Mouse (Mus musculus): ENCODE measurements around the gene Csmd2. TPM values are rescaled to one million over a fixed set of nuclear protein-coding genes. Genes with fewer than 3 reads are reported as not detected.
"Not testable (repeated sequence)": the region's sequence is repeated elsewhere in the genome, so short reads cannot be mapped to it uniquely, and the experiment has no call there.

The Csmd2 gene
- polyA plus RNA-seq, 2 experiments = 0.22 to 0.33 TPM

DNA sequence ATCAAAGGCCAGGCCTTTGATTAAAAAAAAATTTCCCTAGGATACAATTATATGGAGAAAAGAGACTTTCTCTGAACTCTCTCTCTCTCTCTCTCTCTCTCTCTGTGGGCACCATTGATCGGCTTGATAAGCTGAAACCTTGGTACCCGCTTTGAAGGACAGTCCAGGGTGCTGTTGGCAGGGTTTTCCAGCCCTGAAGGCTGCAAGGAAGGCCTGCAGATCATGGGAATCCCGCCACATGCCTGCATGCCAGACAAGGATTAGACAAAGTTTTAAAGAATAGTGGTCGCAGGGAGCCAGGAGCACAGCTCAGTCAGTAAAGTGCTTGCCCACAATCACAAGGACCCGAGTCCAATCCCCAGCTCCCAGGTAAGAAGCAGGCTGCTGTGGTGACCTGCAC, 526.8 kb downstream of the Csmd2 start:
- 70% methylated on average over 5 of the region's 5 CpGs for WGBS
- Histone ChIP-seq H3K27ac (replicated peaks; ENCODE audit: low read depth, low read length) (no peak overlapping the region), H3K9me3 (ENCODE audit: control insufficient read depth, low read length) (no peaks in the 10 kb centered on the region), H3K9ac (ENCODE audit: low read depth, low read length, severe bottlenecking) (no peak overlapping the region), H3K4me2 (replicated peaks; ENCODE audit: low read depth, low read length, severe bottlenecking) (no peak overlapping the region), H3K4me1 (ENCODE audit: control insufficient read depth, insufficient read depth, low read length) (0 out of 2 replicates have a peak, but pooled peaks cover 3% of the 10 kb centered on the region), H3K36me3 (ENCODE audit: control insufficient read depth, insufficient read depth, low read length) (no peaks in the 10 kb centered on the region), H3K27me3 (ENCODE audit: control insufficient read depth, insufficient read depth, low read length) (no peaks in the 10 kb centered on the region), H3K4me3 (replicated peaks; ENCODE audit: low read length) (no peak overlapping the region)
- ATAC-seq (ENCODE audit: low FRiP score, low read depth) (no peak), DNase-seq (ENCODE audit: low spot score) (no peak)
- no peak for TF ChIP-seq POLR2A (IDR thresholded peaks at IDR 0.05; ENCODE audit: borderline replicate concordance, extremely low read depth, insufficient read depth, insufficient read length)

DNA sequence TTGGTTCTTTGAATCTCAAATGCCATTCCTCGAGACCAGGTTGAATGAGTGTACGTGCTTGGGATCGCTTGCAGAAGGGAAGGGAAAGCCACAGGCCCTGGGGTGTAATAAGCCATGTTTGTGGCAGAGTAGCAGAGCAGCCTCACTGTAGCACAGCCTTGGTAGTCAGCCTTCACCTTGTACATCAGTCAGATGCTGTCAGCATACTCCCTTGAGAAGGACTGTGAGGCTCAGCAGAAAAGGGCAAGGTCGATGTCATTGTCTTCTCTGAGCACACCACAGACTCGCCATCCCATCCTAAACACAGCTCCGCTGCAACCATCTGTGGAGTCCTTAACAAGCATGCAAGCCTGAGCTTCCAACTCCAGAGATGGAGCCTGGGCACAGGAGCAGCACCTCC, 533.6 kb downstream of the Csmd2 start:
- DNase-seq (ENCODE audit: low spot score) (no peak), ATAC-seq (ENCODE audit: low FRiP score, low read depth) (no peak)
- Histone ChIP-seq H3K4me2 (replicated peaks; ENCODE audit: low read depth, low read length, severe bottlenecking) (no peak overlapping the region), H3K36me3 (ENCODE audit: control insufficient read depth, insufficient read depth, low read length) (no peaks in the 10 kb centered on the region), H3K9ac (ENCODE audit: low read depth, low read length, severe bottlenecking) (no peak overlapping the region), H3K27ac (replicated peaks; ENCODE audit: low read depth, low read length) (no peak overlapping the region), H3K4me1 (ENCODE audit: control insufficient read depth, insufficient read depth, low read length) (no peaks in the 10 kb centered on the region), H3K4me3 (replicated peaks; ENCODE audit: low read length) (no peak overlapping the region), H3K27me3 (ENCODE audit: control insufficient read depth, insufficient read depth, low read length) (no peaks in the 10 kb centered on the region), H3K9me3 (ENCODE audit: control insufficient read depth, low read length) (no peaks in the 10 kb centered on the region)
- WGBS = 80% methylated on average over 6 of the region's 6 CpGs
- TF ChIP-seq POLR2A (IDR thresholded peaks at IDR 0.05; ENCODE audit: borderline replicate concordance, extremely low read depth, insufficient read depth, insufficient read length) = no peak

DNA sequence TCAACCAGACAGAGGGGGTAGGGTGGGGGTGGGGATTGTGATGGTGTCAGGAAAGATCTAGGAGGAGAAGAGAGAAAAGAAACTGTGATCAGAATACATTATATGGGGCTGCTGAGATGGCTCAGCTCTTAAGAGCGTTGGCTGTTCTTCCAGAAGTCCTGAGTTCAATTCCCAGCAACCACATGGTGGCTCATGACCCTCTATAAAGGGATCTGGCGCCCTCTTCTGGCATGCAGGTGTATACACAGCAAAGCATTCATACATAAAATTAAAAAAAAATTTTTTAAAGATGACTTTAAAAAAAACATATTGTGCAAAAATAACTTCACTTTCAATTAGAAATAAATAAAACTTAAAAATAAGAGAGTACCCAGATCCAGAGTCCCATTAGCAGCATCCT, 555.7 kb downstream of the Csmd2 start:
- 23% methylated on average over 2 of the region's 2 CpGs for WGBS
- DNase-seq (ENCODE audit: low spot score) (no peak), ATAC-seq (ENCODE audit: low FRiP score, low read depth) (no peak)
- Histone ChIP-seq H3K36me3 (ENCODE audit: control insufficient read depth, insufficient read depth, low read length) (no peaks in the 10 kb centered on the region), H3K27me3 (ENCODE audit: control insufficient read depth, insufficient read depth, low read length) (no peaks in the 10 kb centered on the region), H3K4me2 (replicated peaks; ENCODE audit: low read depth, low read length, severe bottlenecking) (no peak overlapping the region), H3K4me1 (ENCODE audit: control insufficient read depth, insufficient read depth, low read length) (no peaks in the 10 kb centered on the region), H3K9ac (ENCODE audit: low read depth, low read length, severe bottlenecking) (no peak overlapping the region), H3K4me3 (replicated peaks; ENCODE audit: low read length) (no peak overlapping the region), H3K27ac (replicated peaks; ENCODE audit: low read depth, low read length) (no peak overlapping the region), H3K9me3 (ENCODE audit: control insufficient read depth, low read length) (no peaks in the 10 kb centered on the region)
- TF ChIP-seq POLR2A (IDR thresholded peaks at IDR 0.05; ENCODE audit: borderline replicate concordance, extremely low read depth, insufficient read depth, insufficient read length) = no peak

GRCm38 (mm10) chr4:128543956-128544486, 556.4 kb downstream of the Csmd2 start:
- not testable (repeated sequence) for H3K4me1 ChIP-seq (ENCODE audit: control insufficient read depth, insufficient read depth, low read length); H3K36me3 ChIP-seq (ENCODE audit: control insufficient read depth, insufficient read depth, low read length); DNase-seq (ENCODE audit: low spot score); H3K4me2 ChIP-seq (replicated peaks; ENCODE audit: low read depth, low read length, severe bottlenecking); H3K27ac ChIP-seq (replicated peaks; ENCODE audit: low read depth, low read length); H3K4me3 ChIP-seq (replicated peaks; ENCODE audit: low read length); H3K27me3 ChIP-seq (ENCODE audit: control insufficient read depth, insufficient read depth, low read length); ATAC-seq (ENCODE audit: low FRiP score, low read depth); H3K9ac ChIP-seq (ENCODE audit: low read depth, low read length, severe bottlenecking); H3K9me3 ChIP-seq (ENCODE audit: control insufficient read depth, low read length)
- 74% methylated on average over 2 of the region's 2 CpGs for WGBS

DNA sequence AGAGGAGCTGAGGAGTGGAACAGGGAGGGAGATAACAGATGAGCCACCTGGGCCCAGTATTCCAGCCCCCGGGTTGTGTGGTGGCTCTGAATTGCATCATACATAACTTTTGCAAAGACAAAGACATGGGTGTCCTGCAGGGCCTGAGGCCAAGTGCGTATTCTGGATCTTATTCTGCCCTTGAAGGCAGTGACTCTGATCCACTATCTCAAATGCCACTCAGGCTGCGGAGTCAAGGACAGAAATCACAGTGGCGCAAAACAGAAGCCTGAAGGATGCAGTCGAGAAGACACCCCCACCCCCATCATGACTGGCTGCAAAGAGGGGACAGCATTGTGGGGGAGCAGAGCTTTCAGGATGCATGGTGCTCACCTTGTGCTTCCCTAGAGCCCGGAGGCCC, 563.1 kb downstream of the Csmd2 start:
- no peak for TF ChIP-seq POLR2A (IDR thresholded peaks at IDR 0.05; ENCODE audit: borderline replicate concordance, extremely low read depth, insufficient read depth, insufficient read length)
- DNase-seq (ENCODE audit: low spot score) = no peak
- Histone ChIP-seq H3K27ac (replicated peaks; ENCODE audit: low read depth, low read length) (no peak overlapping the region), H3K9me3 (ENCODE audit: control insufficient read depth, low read length) (no peaks in the 10 kb centered on the region), H3K4me1 (ENCODE audit: control insufficient read depth, insufficient read depth, low read length) (no peaks in the 10 kb centered on the region), H3K36me3 (ENCODE audit: control insufficient read depth, insufficient read depth, low read length) (no peaks in the 10 kb centered on the region), H3K4me2 (replicated peaks; ENCODE audit: low read depth, low read length, severe bottlenecking) (no peak overlapping the region), H3K27me3 (ENCODE audit: control insufficient read depth, insufficient read depth, low read length) (no peaks in the 10 kb centered on the region), H3K4me3 (replicated peaks; ENCODE audit: low read length) (no peak overlapping the region), H3K9ac (ENCODE audit: low read depth, low read length, severe bottlenecking) (no peak overlapping the region)
- 84% methylated on average over 6 of the region's 6 CpGs for WGBS
- no peak for ATAC-seq (ENCODE audit: low FRiP score, low read depth)

DNA sequence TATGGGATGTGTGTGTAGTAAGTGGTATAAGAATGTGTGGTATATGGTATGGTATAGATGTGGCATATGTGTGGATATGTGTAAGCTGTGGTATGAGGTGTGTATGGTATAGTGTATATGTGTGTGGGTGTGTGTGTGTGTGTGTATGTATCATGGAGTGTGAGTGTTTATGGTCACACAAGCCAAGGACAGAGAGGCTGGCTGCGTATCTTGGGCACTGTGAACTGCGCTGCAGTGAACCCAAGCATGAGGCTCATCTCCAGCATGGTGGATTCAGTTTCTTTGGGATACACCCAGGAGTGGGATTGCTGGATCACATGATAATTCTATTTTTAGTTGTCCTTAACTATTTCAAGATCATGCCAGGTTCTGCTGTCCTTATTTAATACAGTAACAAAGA, 566.5 kb downstream of the Csmd2 start:
- no peak overlapping the region for H3K4me2 ChIP-seq (replicated peaks; ENCODE audit: low read depth, low read length, severe bottlenecking)
- no peaks in the 10 kb centered on the region for H3K27me3 ChIP-seq (ENCODE audit: control insufficient read depth, insufficient read depth, low read length)
- no peak overlapping the region for H3K4me3 ChIP-seq (replicated peaks; ENCODE audit: low read length)
- no peak for TF ChIP-seq POLR2A (IDR thresholded peaks at IDR 0.05; ENCODE audit: borderline replicate concordance, extremely low read depth, insufficient read depth, insufficient read length)
- H3K9me3 ChIP-seq (ENCODE audit: control insufficient read depth, low read length) = no peaks in the 10 kb centered on the region
- H3K27ac ChIP-seq (replicated peaks; ENCODE audit: low read depth, low read length) = no peak overlapping the region
- H3K36me3 ChIP-seq (ENCODE audit: control insufficient read depth, insufficient read depth, low read length) = no peaks in the 10 kb centered on the region
- ATAC-seq (ENCODE audit: low FRiP score, low read depth) (no peak), DNase-seq (ENCODE audit: low spot score) (no peak)
- no peaks in the 10 kb centered on the region for H3K4me1 ChIP-seq (ENCODE audit: control insufficient read depth, insufficient read depth, low read length)
- H3K9ac ChIP-seq (ENCODE audit: low read depth, low read length, severe bottlenecking) = no peak overlapping the region
- 85% methylated on average over 2 of the region's 2 CpGs for WGBS

Data from limb, embryonic 14.5 days (tissue).